Mouse (Mus musculus): ENCODE measurements around the gene Opn1sw. TPM values are rescaled to one million over a fixed set of nuclear protein-coding genes. Genes with fewer than 3 reads are reported as not detected.
"Not testable (repeated sequence)": the region's sequence is repeated elsewhere in the genome, so short reads cannot be mapped to it uniquely, and the experiment has no call there.

The Opn1sw gene
- polyA plus RNA-seq, 1 experiment = 11.3 TPM

- no peak for DNase-seq (ENCODE audit: low spot score)
These were observed 8.7 kb upstream of the Opn1sw start for GRCm38 (mm10) chr6:29396714-29397540.

GRCm38 (mm10) chr6:29395910-29396713 lies 7.8 kb upstream of the Opn1sw start, which contains the start of gene Ccdc136:
Gene Ccdc136 (plus strand): TSS chr6:29396309.
- DNase-seq (ENCODE audit: low spot score) = peak; percentile 65

- DNase-seq (ENCODE audit: low spot score) = no peak
These were observed 6.0 kb upstream of the Opn1sw start for GRCm38 (mm10) chr6:29394286-29394685.

GRCm38 (mm10) chr6:29391802-29392201 lies 3.5 kb upstream of the Opn1sw start:
- DNase-seq (ENCODE audit: low spot score) = no peak

GRCm38 (mm10) chr6:29391241-29391640 lies 3.0 kb upstream of the Opn1sw start:
- not testable (repeated sequence) for DNase-seq (ENCODE audit: low spot score)

GRCm38 (mm10) chr6:29390500-29390899 lies 2.2 kb upstream of the Opn1sw start:
- not testable (repeated sequence) for DNase-seq (ENCODE audit: low spot score)

- no peak for DNase-seq (ENCODE audit: low spot score)
These were observed 1.2 kb upstream of the Opn1sw start for GRCm38 (mm10) chr6:29389425-29389824.

GRCm38 (mm10) chr6:29388606-29389080 lies 375 bp upstream of the Opn1sw start:
- DNase-seq (ENCODE audit: low spot score) = peak; percentile 69

- DNase-seq (ENCODE audit: low spot score) = no peak
These were observed 5.8 kb downstream of the Opn1sw start for GRCm38 (mm10) chr6:29382442-29382841.

GRCm38 (mm10) chr6:29379954-29380353 lies 8.3 kb downstream of the Opn1sw start:
- no peak for DNase-seq (ENCODE audit: low spot score)

- no peak for DNase-seq (ENCODE audit: low spot score)
These were observed 9.6 kb downstream of the Opn1sw start for GRCm38 (mm10) chr6:29378678-29379077.

- DNase-seq (ENCODE audit: low spot score) = no peak
These were observed 10.9 kb downstream of the Opn1sw start for GRCm38 (mm10) chr6:29377386-29377785.

- DNase-seq (ENCODE audit: low spot score) = no peak
These were observed 23.0 kb downstream of the Opn1sw start for GRCm38 (mm10) chr6:29365277-29365676.

GRCm38 (mm10) chr6:29363129-29363515 lies 25.1 kb downstream of the Opn1sw start:
- DNase-seq (ENCODE audit: low spot score) = no peak

- DNase-seq (ENCODE audit: low spot score) = no peak
These were observed 25.8 kb downstream of the Opn1sw start for GRCm38 (mm10) chr6:29362246-29363128.

GRCm38 (mm10) chr6:29360211-29360610 lies 28.1 kb downstream of the Opn1sw start:
- DNase-seq (ENCODE audit: low spot score) = no peak

- DNase-seq (ENCODE audit: low spot score) = no peak
These were observed 28.9 kb downstream of the Opn1sw start for GRCm38 (mm10) chr6:29359386-29359785.

GRCm38 (mm10) chr6:29352816-29353215 lies 35.5 kb downstream of the Opn1sw start:
- DNase-seq (ENCODE audit: low spot score) = no peak

- no peak for DNase-seq (ENCODE audit: low spot score)
These were observed 36.7 kb downstream of the Opn1sw start for GRCm38 (mm10) chr6:29351613-29352012.

- DNase-seq (ENCODE audit: low spot score) = no peak
These were observed 39.9 kb downstream of the Opn1sw start for GRCm38 (mm10) chr6:29348371-29348724.

GRCm38 (mm10) chr6:29347665-29348370 lies 40.5 kb downstream of the Opn1sw start, which contains the start of gene Calu:
Gene Calu (plus strand): TSS chr6:29348069.
- peak; percentile 98 for DNase-seq (ENCODE audit: low spot score)
